Mouse (Mus musculus) retina, embryonic 14.5 days (tissue): ENCODE measurements around the gene Stx8.

ENCODE experiments used
- DNase-seq: peaks from one replicate; pipeline ENCODE4 v3.0.0-alpha.2; 2015; ENCODE audit warnings: low spot score

Gene Stx8

DNA sequence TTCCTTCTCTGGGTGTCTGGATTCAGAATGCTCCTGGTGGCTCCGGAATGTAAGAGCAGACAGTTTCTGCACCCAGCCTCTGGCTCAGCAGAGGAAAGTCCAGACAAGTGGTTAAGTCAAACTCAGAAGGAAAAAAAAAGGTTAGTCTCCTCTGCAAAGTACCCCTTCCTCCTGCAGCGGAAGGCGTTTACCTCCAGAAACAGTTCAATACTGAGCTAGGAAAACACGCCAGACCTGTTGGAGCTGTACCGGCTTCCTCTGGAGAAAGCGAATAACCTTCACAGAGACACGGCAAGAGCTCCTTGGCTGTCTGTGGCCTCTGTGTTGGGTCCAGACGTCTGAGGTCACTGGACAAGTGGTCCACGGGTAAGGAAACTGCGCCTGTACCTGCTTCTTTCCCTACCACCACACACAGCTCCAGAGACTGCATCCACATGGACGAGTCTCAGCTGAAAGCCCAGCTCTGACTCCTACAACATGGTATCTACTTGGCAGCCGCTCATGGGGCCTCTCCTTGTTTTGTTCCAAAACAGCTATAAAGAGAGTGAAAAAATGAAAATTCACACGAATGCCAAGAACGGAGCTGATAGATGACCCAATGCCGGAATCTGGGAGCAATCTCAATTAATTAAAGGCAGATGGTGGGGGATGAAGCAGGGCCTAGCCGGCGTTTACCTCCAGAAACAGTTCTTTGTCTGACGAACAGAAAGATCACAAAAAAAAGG lies 263.1 kb downstream of the Stx8 start:
- no peak for DNase-seq

DNA sequence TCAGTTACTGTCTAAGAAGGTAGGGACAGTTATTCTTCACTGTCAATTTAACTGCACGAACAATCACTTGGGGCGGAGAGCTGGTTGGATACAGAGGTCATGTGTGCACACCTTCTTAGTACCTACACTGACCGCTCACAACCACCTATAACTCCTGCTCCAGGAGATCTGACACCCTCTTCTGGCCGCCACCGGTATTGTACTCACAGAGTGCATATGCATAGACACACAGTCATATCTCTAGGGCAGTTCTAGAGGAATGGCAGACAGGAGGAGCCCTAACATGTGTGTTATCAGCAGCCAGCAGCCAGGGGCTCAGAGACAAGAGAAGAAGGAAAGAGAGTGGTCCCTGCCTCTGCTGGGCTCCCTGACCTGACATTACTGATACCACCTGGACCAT lies 265.6 kb downstream of the Stx8 start:
- no peak for DNase-seq

DNA sequence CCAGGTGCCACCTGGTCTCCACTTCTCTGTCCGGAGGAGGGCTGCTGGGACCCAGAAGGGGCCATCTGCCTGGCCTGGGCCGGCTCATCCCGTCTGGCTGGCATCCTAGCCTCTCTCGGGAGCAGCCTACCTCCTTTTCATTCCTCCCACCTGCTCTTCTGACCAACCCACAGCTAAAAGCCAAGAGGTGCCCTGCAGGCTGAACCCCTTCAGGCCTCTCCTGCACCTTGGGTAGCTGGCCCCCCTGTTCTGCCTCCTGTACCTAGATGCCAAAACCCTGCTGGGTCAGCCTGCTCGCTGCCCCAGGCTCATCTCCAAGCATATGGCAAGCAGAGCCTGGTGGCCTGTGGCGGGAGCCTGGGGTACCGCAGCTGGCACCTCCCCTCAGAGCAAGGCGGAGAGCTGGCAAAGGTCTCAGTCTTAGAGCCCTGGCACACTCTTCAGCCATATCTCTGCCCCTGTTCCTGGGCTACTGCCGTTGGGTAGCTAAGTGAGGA lies 267.5 kb downstream of the Stx8 start:
- DNase-seq, result no peak

DNA sequence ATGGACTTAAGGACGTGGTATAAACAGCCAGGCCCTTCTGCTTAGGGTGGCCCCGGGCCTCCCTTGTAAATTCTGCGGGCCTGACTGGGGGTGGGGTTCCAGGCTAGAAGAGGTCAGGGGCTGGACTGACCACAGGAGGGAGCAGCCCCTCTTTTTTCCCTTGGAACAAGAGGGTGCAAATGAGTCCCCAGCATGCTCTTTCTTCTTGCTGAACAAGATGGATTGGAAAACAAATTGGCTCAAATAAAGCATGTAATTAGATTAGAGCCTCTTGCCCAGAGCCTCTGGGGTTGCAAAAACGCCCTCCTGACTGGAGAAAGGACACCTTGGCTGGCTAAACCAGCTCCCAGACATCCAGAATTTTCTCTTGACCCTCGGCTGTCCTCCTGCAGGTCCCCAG lies 273.8 kb downstream of the Stx8 start:
- DNase-seq, result peak; percentile 80

DNA sequence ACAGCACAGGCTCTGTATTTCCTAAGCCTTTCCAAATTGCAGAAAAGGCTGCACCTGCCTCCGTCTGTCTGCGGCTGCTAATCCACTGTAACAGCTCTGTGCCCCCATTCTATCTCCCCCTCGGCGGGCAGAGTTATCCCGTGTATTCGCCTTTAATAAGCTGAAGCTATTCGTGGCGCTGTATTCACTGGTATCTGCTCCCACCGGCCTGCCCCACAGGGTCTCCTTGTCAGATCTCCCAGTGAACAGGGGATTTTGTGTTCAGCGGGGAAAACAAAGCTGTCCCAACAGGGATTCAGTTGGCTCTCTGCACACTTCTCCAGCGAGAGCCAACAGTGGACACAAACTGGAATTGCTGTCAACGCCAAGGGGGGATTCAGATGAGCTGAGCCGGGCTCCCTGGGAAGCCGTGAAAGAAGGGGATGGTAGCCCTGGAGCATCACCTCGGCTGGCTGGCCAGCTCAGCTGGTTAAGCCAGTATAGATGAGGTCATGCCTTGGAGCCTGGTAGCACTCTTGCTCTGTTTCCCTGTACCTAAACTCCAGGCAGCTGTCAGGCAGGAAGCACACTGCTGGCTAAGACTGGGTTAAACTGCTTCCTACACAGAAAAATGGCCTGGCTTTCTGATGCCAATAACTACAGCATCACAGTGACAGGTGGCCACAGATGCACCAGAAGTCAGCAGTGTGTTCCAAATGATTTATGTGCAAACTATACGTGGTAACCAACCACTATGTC lies 278.4 kb downstream of the Stx8 start:
- DNase-seq, result peak; percentile 32

- DNase-seq, result no peak
Measured at GRCm38 (mm10) chr11:68244992-68245261, 278.9 kb downstream of the Stx8 start.

GRCm38 (mm10) chr11:68247897-68248296 lies 281.9 kb downstream of the Stx8 start:
- DNase-seq, result no peak

DNA sequence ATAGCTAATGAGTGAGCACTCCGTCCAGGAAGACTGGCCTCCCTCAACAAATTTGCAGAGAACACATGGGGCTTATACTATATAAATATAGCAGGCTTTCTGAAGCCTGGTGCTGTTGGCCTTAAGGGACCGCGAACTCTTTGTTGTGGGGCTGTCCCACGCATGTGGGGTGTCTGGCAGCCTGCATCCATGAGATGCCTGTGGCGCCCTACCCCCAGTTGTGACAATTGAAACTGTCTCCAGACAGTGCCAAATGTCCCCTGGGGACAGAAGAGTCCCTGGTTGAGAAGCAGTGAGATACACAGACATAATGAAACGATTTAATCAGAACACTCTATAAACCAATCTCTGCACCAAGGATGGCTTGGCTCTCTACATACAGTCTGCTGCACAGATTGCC lies 284.1 kb downstream of the Stx8 start:
- DNase-seq, result no peak

- DNase-seq, result no peak
Measured at GRCm38 (mm10) chr11:68253531-68253930, 287.5 kb downstream of the Stx8 start.
